Mouse (Mus musculus) ES-E14 (cell line): ENCODE data around the gene Pcbp3. TPM values are rescaled to one million over a fixed set of nuclear protein-coding genes. Genes with fewer than 3 reads are reported as not detected.

Source experiments
- DNase-seq: peaks from one replicate; pipeline ENCODE4 v3.0.0-alpha.2; 2013; ENCODE audit warnings: low read depth, low spot score
- H3K27ac ChIP-seq: 2 replicates; pipeline ENCODE4 v1.5.1; 2012; ENCODE audit warnings: low read depth, mild to moderate bottlenecking, low read length, moderate library complexity, mixed read lengths; ENCODE audit not compliant: poor library complexity, insufficient read depth, severe bottlenecking
- H3K36me3 ChIP-seq: 2 replicates; pipeline ENCODE4 v1.6.1; 2012; ENCODE audit warnings: mild to moderate bottlenecking, low read length, moderate library complexity, mixed read lengths; ENCODE audit not compliant: control insufficient read depth, poor library complexity, insufficient read depth, severe bottlenecking
- H3K4me1 ChIP-seq, 2 experiments: fragments of 150-350 bp in 1 of 2; sonication (generic) in 1 of 2; 2 replicates each; pipeline ENCODE4 v1.6.1; 2012; ENCODE audit warnings: low read length in 2 of 2, mild to moderate bottlenecking in 1 of 2, mixed read lengths in 1 of 2; ENCODE audit not compliant: control insufficient read depth in 2 of 2, insufficient read depth in 2 of 2, poor library complexity in 1 of 2
- H3K4me3 ChIP-seq, 2 experiments: fragments of 150-350 bp in 1 of 2; sonication (generic) in 1 of 2; 2 replicates each; pipeline ENCODE4 v1.5.1; 2012; ENCODE audit warnings: low read length in 2 of 2, low read depth in 1 of 2, mild to moderate bottlenecking in 1 of 2, mixed read lengths in 1 of 2; ENCODE audit not compliant: insufficient read depth in 1 of 2, poor library complexity in 1 of 2, severe bottlenecking in 1 of 2
- H3K9ac ChIP-seq: 2 replicates; pipeline ENCODE4 v1.6.1; 2012; ENCODE audit warnings: low read depth, mild to moderate bottlenecking, low read length, mixed read lengths; ENCODE audit not compliant: poor library complexity, insufficient read depth, severe bottlenecking
- H3K9me3 ChIP-seq: fragments of 150-350 bp; sonication (generic); 2 replicates; pipeline ENCODE4 v1.6.1; 2012; ENCODE audit warnings: low read depth, mild to moderate bottlenecking, low read length; ENCODE audit not compliant: control insufficient read depth, insufficient read depth
- CHD2 ChIP-seq: IDR thresholded peaks from 2 replicates; pipeline ENCODE4 v1.6.1; 2014; ENCODE audit warnings: mild to moderate bottlenecking, low read depth, low read length, inconsistent platforms
- HCFC1 ChIP-seq: IDR thresholded peaks from 2 replicates; pipeline ENCODE4 v1.6.1; 2012; ENCODE audit warnings: low read length, inconsistent platforms, borderline replicate concordance; ENCODE audit not compliant: insufficient read depth
- MAFK ChIP-seq: IDR thresholded peaks from 2 replicates; pipeline ENCODE4 v1.6.1; 2014; ENCODE audit warnings: mild to moderate bottlenecking, low read depth, low read length, inconsistent platforms; ENCODE audit not compliant: insufficient read depth
- ZC3H11A ChIP-seq: IDR thresholded peaks from 2 replicates; pipeline ENCODE4 v1.6.1; 2012; ENCODE audit warnings: low read depth, mild to moderate bottlenecking, inconsistent platforms, low read length, borderline replicate concordance
- ZNF384 ChIP-seq: IDR thresholded peaks from 2 replicates; pipeline ENCODE4 v1.6.1; 2012; ENCODE audit warnings: low read depth, low read length, inconsistent platforms
- in situ Hi-C, 2 experiments: fragments of 600-800 bp; cut with MboI; formaldehyde crosslinking; loops; one replicate each; pipeline ENCODE4 v1.15.1; 2025; ENCODE audit warnings: low sequenced_read_pairs in 2 of 2, inconsistent platforms in 1 of 2; ENCODE audit not compliant: unreplicated experiment in 2 of 2
- total RNA-seq: library from RNA; depleted of rRNA; stranded (reverse); fragments of 300-350 nt; gene quantifications from 2 replicates; pipeline ENCODE4 v1.2.3, GENCODE M21; 2012

The Pcbp3 gene
- total RNA-seq, 1 experiment: 7.9 TPM

DNA sequence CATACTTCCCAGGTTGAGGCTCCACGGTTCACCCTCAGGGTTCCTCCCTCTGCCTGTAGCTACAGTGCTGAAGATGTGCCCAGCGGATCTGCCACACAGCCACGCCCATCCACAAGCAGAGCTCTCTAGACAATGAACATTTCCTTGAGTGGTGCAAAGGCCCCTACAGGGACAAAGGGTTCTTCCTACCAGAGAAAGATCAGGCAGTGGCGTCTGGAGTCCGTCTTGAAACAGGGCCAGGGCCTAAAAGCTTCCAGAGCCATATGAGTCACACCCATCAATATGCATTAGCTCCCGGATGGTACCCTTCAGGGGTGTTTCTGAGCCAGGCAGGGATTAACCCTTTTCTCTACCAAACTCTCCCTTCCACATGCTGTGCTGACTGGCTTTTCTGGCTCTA is 59.1 kb downstream of the Pcbp3 start:
- no peak overlapping the region for H3K27ac ChIP-seq
- no peak for DNase-seq
- in situ Hi-C loops: no loop called here

GRCm38 (mm10) chr10:76898428-76898827 is 63.3 kb downstream of the Pcbp3 start:
- TF ChIP-seq HCFC1 (no peak), ZNF384 (no peak), MAFK (no peak), CHD2 (no peak), ZC3H11A (no peak)
- no peak overlapping the region for H3K9ac ChIP-seq
- H3K4me1 ChIP-seq: 0 out of 4 replicates have a peak, but pooled peaks cover 0 to 5% of the 10 kb centered on the region in 2 experiments
- H3K9me3 ChIP-seq: no peaks in the 10 kb centered on the region
- no peak overlapping the region for H3K27ac ChIP-seq
- H3K36me3 ChIP-seq: no peaks in the 10 kb centered on the region
- no peak for DNase-seq
- in situ Hi-C loops: no loop called here
- H3K4me3 ChIP-seq: no peak overlapping the region

More for the DNA sequence above, 59.1 kb downstream of the Pcbp3 start:
- Histone ChIP-seq H3K9me3 (no peaks in the 10 kb centered on the region), H3K4me3 (no peak overlapping the region), H3K9ac (no peak overlapping the region), H3K36me3 (no peaks in the 10 kb centered on the region), H3K4me1 (peaks cover 4 to 12% of the 10 kb centered on the region in 2 experiments; a peak in 3 of 4 replicates)
- TF ChIP-seq CHD2: no peak
- TF ChIP-seq MAFK: no peak
- TF ChIP-seq ZC3H11A: no peak
- no peak for TF ChIP-seq ZNF384
- TF ChIP-seq HCFC1: no peak

- TF ChIP-seq ZC3H11A (no peak), ZNF384 (no peak), MAFK (no peak), CHD2 (no peak), HCFC1 (no peak)
- no peak overlapping the region for H3K9ac ChIP-seq
- H3K36me3 ChIP-seq: no peaks in the 10 kb centered on the region
- DNase-seq: no peak
- no peak overlapping the region for H3K27ac ChIP-seq
- in situ Hi-C loops: no loop called here
- no peaks in the 10 kb centered on the region for H3K9me3 ChIP-seq
- H3K4me3 ChIP-seq: no peak overlapping the region
- no peaks in the 10 kb centered on the region for H3K4me1 ChIP-seq
These were observed 70.2 kb downstream of the Pcbp3 start for GRCm38 (mm10) chr10:76891456-76891855.

- DNase-seq: peak; percentile 1
- Histone ChIP-seq H3K4me1 (peaks cover 0 to 5% of the 10 kb centered on the region in 2 experiments; a peak in 1 of 4 replicates), H3K9me3 (no peaks in the 10 kb centered on the region), H3K9ac (no peak overlapping the region), H3K27ac (no peak overlapping the region), H3K4me3 (no peak overlapping the region), H3K36me3 (no peaks in the 10 kb centered on the region)
- in situ Hi-C loops: no loop called here
- TF ChIP-seq CHD2 (no peak), ZC3H11A (no peak), HCFC1 (no peak), MAFK (no peak), ZNF384 (no peak)
These were observed 78.0 kb downstream of the Pcbp3 start for GRCm38 (mm10) chr10:76883442-76884244.
